Mouse (Mus musculus) MN1 (cell line): ENCODE results near the gene Taar6.

ENCODE experiments used
- DNase-seq: peaks from one replicate; pipeline ENCODE4 v3.0.0-alpha.2; 2016; ENCODE audit warnings: low spot score

Gene Taar6

DNA sequence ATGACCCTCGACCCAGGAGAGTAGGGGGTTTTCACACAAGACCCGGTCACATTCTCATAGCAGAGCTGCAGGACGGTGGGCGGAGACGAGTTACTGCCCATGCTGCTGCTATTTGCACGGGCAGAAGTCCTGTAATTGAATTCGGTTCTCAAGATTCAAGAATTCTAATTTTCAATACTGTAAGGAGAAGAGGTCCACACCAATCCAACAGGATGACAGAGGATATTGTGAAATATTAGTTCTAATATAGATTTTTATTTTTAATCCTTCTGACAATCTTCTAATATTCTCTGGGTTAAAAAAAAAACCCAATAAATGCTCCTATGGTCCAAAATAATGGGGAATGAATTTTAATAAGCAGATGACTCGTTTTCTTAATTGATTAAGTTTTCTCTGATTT lies at the start of gene Taar6:
Gene Taar6 (minus strand): TSS at position 101 of the 400 bp plus-strand sequence.
- DNase-seq, result no peak

DNA sequence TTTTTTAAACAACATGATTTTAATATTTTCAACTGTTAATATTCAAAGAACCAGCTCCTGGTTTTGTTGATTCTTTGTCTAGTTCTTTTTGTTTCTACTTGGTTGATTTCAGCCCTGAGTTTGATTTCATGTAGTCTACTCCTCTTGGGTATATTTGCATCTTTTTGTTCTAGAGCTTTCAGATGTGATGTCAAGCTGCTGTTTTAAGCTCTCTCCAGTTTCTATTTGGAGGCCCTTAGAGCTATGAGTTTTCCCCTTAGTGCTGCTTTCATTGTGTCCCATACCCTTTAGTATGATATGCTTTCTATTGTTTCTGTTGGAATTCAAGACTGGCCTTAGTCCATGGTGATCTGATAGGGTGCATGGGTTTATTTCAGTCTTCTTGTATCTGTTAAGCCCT lies 45.9 kb upstream of the Taar6 start:
- DNase-seq, result no peak

DNA sequence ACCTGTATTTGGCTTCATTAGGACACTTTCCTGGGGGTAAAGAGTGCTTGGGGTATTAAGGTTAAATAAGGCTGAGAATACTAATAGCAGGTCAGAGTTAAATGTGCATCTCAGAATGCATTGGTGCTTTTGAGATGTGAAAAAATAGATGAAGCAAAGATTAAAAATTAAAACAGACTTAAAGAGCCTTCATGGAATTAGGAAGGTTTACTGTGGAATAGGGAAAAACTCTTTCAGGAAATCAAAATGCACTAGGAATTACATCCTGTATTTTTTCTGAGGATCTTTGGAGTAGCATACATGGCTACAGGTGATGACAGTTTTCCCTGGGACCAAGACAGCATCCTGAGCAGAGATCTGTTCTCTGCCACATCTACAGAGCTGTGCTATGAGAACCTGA lies 41.5 kb upstream of the Taar6 start, which contains the start of gene Taar7d:
Gene Taar7d (plus strand): TSS at position 301 of the 400 bp plus-strand sequence.
- DNase-seq, result no peak

DNA sequence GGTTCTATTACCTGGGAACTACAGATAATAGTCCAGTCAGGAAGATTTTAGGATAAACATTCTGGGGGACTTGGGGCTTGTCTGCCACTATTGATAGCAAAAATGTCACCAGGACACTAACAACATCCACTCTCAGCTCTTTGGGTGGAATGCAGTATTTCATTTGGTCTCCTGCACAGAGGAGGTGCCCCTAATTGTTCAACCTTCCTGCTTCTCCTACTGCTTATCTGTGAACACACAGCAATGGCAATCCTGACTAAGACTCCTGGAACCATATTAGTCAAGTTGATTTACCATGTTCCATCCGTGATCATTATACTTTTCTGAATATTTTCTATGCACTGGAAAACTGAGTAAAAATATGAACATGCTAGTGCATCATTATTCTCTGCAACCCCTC lies 22.7 kb upstream of the Taar6 start:
- DNase-seq, result no peak

DNA sequence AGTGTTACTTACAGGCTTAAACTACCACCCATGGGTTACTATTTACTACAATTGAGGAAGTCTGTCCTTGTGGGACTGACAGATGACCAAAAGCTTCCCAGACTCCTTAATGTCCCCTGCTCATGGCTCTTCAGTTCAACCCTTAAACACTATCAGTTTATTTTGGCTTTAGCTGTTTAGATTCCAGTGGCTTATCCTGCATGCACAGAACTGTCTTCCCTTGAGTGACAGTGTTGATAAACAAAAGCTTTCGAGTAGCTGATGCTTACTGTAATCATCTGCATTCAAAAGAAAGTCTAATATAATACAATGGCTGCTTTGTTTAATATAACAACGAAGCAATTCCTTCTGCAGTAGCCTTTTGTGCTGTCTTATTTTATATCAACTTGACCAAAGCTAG lies 21.6 kb upstream of the Taar6 start:
- DNase-seq, result no peak

DNA sequence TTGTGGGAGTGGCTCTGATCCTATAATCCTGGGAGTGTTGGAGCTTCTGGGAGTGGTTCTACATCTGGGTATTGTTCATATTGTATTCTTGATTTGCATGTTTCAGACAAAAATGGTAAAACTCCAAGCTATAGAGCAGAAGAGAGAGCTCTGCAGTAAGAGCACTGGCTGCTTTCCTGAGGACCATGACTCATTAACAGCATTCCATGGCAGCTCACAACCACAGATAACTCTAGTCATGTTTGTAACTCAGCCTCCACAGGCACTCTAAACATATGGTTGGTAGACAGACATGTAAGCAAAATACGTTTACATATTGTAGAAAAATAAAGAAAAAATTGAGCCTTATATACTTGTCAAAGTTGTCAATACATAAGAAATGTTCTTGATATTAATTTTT lies 21.0 kb upstream of the Taar6 start:
- no peak for DNase-seq

DNA sequence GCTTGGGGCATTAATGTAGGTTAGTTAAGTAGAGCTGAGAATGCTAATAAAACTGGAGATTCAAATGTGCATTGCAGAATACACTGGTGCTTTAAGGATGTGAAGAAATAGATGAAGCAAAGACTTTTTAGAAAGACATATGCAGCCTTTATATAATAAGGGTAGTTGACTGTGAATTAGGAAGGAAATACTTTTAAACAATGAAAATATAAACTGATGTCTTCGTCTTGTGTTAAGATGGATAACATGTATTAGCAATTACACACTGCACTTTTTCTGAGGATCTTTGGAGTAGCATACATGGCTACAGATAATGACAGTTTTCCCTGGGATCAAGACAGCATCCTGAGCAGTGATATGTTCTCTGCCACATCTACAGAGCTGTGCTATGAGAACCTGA lies 14.2 kb upstream of the Taar6 start, which contains the start of gene Taar7b:
Gene Taar7b (plus strand): TSS at position 301 of the 400 bp plus-strand sequence.
- no peak for DNase-seq

DNA sequence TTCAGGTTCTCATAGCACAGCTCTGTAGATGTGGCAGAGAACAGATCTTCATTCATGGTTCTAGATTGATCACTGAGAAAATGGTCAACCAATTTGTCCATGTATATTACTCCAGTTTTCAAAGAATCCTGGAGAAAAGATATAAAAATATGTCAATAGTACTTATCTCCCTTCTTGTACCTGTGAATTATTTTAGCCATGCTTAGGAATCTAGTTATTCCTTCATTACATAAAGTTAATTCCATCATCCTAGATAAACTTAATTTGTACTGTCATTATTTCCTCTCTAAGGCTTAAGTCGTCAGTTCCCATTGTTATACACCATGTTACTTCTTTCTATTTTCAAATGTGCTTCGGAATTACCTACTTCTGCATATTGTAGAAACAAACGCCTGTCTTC lies 7.9 kb upstream of the Taar6 start, which contains the start of gene Taar7a:
Gene Taar7a (minus strand): TSS at position 101 of the 400 bp plus-strand sequence.
- DNase-seq, result no peak

DNA sequence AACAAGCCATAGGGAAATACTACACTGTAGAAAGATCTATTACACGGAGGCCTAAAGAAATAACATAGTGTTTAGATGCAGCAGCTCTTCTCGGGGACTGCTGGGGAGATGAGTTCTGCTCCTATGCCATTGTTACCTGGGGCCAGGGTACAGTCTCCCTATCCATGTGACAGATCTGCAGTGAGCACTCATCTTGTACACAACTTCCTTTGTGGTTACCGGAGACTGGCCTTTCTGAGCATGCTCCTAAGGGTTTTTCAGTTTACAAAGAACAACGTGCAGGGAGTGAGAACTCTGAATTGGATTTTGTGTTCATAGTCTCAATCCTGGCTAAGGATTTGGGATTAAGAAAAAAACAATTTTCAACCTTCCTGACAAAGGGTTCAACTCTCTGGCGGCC lies 973 bp upstream of the Taar6 start:
- DNase-seq, result no peak

DNA sequence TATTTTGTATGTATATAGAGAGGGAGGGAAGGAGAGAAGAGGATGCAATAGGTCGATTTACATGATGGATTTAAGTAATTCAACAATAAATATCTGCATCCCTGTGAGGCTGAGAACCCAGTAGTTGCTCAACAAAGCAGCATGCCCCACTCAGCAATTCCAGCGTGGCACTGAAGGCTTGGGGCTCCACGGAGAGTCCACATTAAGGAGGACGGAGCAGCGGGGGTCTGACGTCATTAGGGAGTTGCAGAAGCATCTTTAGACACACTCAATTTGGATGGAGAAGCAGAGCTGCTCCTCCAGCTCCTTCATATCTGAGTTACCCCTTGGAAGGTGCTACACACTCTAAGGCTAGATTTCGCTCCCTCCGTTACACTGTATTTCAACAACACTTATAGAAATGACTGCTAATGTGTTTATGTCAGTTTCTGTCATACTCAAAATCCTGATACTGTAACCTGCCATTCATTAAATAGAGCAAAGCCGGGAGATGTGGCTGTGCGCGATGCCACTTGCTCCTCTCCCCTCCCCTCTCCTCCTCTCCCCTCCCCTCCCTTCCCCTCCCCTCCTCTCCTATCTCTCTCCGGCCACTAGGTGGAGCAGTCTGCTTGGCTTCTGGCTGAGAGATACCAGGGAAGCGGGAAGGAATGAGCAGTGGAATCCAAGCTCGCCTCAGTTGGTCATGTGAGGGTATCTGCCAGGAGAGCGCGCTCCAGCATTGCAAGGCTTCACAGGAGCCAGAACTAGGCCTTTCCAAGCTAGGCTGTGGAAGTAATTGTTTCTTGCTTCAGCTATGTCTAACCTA lies 6.3 kb downstream of the Taar6 start:
- no peak for DNase-seq

DNA sequence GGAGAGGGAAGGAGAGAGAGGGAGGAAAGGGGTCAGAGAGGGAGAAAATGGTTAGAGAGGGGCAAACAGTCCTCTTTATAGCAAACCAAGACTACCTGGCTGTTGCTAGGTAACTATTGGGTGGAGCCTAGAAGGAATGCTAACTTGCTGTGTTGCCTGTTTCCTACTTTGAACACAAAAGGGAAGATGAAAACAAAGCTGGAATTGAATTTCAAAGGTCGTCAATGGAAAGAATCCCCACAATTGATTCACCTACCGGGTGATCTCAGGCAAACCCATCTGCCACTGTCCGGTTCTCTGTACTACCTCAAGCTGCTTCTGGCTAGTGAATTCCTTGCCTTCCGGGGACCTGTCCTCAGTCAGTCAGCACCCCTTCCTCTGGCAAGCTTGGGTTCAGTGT lies 7.5 kb downstream of the Taar6 start:
- no peak for DNase-seq

DNA sequence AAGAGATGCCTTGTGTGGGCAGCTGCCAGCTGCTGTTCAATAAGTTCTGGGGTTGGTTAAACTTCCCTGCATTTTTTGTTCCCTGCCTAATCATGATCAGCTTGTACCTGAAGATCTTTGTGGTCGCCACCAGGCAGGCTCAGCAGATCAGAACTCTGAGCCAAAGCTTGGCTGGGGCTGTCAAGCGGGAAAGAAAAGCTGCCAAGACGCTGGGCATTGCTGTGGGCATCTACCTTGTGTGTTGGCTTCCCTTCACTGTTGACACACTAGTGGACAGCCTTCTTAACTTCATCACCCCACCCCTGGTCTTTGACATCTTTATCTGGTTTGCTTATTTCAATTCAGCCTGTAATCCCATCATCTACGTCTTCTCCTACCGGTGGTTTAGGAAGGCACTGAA lies 14.2 kb downstream of the Taar6 start:
- no peak for DNase-seq

DNA sequence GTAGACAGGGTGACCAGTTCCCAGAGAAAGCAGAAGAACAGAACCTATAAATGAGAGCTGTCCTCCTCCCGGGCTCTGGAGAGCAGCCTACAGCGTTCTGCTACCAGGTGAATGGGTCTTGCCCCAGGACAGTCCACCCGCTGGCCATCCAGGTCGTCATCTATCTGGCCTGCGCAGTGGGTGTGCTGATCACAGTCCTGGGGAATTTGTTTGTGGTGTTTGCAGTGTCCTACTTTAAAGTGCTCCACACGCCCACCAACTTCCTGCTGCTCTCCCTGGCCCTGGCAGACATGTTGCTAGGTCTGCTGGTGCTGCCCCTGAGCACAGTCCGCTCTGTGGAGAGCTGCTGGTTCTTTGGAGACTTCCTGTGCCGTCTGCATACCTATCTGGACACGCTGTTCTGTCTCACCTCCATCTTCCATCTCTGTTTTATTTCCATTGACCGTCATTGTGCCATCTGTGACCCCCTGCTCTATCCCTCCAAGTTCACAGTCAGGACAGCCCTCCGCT lies 14.7 kb downstream of the Taar6 start, which contains the start of gene Taar5:
Gene Taar5 (plus strand): TSS at position 51 of the 510 bp plus-strand sequence.
- no peak for DNase-seq

DNA sequence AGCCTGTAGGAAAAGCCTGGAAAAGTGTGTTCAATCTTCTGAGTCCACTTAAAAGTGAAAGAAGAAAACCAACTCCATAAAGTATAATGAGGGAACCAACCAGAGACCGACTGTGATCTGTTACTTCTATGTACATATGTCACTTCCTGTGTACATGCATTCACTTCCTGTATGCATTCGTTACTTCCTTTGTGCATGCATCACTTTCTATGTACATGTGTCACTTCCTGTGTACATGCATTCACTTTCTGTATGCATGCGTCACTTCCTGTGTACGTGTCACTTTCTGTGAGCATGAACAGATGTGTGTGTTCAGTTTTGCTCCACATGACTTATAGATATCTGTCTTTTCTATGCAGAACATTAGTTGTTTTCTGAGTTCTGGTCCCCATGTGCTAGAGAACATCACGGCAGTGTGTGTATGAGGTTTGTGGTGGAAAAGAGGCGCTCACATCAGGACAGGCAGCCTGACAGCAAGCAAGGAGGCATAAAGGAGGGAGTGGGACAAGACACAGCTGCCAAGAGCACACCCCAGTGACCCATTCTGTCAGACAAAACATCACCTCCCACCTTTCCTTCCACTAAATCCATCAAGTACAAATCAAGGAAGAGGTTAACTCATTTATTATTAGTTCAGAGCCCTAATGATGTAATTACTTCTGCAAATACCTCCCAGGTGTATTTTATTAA lies 20.4 kb downstream of the Taar6 start:
- DNase-seq, result no peak

DNA sequence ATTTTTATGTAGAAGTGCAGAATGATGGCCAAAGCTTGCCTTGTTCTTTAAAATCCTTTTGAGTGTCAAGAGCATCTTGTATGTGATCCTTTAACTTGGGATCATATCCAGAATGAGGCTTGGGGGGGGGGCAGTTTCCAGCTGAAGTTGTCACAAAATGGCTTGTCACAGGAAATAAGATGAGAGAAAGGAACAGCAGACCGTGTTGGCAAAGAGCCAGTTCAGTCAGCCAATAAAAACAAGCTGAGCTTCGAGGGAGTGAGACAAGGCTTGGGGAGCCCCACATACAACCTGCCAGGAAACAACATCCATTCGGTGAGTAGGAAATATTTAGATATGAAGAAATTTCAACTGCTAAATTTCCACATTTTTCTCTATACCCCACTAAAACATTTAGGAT lies 22.0 kb downstream of the Taar6 start:
- no peak for DNase-seq

DNA sequence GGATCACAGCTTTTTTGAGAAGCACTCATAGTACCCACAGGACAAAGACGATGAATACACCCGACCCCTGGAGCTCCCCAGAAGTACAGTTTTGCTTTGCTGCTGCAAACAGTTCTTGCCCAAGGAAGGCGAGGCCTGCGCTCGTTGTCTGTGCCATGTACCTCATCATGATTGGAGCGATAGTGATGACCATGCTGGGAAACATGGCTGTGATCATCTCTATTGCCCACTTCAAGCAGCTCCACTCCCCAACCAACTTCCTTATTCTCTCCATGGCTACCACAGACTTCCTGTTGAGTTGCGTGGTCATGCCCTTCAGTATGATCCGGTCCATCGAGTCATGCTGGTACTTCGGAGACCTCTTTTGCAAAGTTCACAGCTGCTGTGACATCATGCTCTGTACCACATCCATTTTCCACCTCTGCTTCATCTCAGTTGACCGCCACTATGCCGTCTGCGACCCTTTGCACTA lies 25.0 kb downstream of the Taar6 start, which contains the start of gene Taar4:
Gene Taar4 (plus strand): TSS at position 51 of the 472 bp plus-strand sequence.
- DNase-seq, result no peak

DNA sequence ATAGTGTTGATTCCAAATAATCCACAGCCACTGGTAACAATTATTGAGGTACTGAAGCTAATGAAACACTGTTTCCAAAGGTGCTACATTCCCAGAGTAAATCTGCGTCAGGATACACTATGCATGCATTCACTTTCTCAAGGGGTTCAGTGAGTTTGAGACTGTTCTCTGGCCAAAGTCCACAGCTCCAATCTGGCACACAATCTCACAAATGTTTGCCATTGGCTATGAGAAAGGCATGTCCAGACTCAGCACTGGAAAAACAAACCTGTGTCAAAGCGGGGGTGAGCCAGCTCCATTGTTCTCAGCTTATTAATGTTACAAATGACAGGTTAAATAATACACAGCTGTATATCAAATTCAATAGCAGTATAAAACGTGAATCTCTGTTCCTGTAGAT lies 26.4 kb downstream of the Taar6 start:
- no peak for DNase-seq

DNA sequence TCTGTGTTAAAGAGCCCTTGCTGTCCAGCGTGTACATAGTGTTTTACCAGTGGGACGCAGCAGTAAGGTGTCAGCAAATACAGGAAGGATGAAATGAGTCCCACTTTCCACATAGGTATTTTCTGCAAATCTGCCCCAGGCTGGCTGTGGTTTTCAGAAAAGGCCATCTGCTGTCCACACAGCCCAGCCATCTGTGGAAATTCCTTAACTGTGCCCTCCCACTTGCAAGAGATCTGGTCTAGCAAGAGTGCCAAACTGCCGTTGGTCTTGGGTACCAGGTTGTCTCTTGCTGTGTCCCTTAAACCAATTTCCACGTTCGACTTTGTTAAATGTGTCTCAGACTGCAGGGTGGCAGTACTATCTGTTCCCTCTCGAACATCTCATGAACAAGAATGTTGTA lies 33.7 kb downstream of the Taar6 start:
- no peak for DNase-seq

DNA sequence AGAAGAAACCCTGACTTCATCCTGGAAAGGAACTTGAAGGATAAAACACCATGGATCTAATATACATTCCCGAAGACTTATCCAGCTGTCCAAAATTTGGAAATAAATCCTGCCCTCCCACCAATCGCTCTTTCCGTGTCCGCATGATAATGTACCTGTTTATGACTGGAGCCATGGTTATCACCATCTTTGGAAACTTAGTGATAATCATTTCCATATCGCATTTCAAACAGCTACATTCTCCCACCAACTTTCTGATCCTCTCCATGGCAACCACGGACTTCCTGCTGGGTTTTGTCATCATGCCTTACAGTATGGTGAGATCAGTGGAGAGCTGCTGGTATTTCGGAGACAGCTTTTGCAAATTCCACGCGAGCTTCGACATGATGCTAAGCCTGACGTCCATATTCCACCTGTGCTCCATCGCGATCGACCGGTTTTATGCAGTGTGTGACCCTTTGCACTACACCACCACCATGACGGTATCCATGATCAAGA lies 35.9 kb downstream of the Taar6 start, which contains the start of gene Taar3:
Gene Taar3 (plus strand): TSS at position 51 of the 498 bp plus-strand sequence.
- DNase-seq, result no peak

DNA sequence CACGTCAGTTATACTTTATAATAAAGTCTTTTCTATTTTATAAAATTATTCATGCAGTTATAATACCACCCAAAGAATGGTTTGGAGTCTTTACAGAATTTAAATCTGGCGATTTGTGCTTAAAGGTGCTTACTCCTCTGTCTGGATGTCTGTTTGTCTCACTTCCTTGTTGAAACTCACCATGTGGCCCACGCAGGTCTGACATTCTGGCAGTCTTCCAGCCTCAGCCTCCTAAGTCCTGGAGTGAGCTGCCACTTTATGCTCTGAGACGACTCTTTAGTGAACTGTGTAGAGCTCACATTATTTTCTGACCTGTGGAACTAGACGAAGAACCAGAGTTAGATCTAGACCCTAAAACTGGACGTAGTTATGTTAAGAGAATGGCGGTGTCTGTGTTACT lies 37.4 kb downstream of the Taar6 start:
- DNase-seq, result no peak

DNA sequence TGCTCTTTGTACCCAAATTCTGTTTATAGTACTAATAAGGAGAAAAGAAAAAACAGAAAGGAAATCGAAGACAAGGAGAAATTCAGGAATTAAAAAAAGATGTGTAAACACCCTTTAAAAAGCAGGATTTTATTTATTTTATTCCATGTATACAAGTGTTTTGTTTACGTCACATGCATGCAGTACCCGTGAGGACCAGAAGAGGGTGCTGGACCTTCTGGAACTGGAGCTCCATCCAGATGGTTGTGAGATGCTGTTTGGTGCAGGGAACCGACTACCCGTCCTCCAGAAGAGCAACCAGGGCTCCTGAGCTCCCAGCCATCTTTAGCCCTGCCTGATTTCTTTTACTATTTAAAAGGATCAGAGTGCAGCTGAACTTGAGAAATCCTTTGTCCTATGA lies 43.0 kb downstream of the Taar6 start:
- no peak for DNase-seq

DNA sequence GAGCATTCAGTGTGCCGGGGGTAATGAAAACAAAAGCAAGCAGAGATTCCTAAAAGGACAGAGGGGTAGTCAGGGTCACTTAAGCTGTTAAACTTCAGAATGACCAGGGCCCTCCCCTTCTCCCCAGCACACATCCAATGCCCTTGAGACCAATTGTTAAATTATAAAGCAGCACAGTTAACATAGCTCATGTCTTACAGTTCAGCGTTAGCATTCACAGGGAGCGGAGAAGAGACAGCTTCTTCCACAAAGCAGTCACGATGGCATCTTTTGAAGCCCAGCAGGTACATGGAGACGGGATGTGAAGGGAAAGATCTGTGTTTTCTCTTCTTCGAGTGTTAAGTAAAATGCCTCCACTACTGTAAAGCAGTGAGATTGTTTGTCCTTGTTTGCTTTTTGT lies 47.1 kb downstream of the Taar6 start, which contains the start of gene Taar2:
Gene Taar2 (plus strand): TSS at position 261 of the 400 bp plus-strand sequence.
- DNase-seq, result no peak
